Mouse (Mus musculus) heart, adult 9 months (tissue): ENCODE results near the gene Olfr378.

Experiments used
- DNase-seq, 2 experiments: peaks; one replicate each; pipeline ENCODE4 v3.0.0; 2022; ENCODE audit warnings: low spot score in 2 of 2

The Olfr378 gene

DNA sequence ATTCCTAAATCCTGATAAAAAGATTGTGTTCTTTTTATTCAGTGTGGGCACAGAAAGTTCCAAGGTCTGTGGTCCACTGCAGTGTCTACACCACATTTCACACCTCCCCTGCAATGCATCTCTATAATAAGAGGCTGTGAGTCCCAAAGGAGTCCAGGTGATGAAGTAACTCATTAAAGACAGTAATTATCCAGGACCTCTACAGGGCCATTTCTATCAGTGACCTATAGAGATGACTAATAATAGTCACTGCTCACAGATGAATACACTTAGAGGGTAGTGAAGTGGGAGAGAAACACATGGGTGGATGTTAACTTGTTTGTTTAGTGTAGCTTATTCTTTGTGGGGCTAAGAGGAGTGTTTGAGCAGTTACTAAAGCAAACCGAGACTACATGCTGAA, at the start of gene Olfr378:
Olfr378 (minus strand) TSS at position 101 of the 400 bp plus-strand sequence.
- no peak for DNase-seq

DNA sequence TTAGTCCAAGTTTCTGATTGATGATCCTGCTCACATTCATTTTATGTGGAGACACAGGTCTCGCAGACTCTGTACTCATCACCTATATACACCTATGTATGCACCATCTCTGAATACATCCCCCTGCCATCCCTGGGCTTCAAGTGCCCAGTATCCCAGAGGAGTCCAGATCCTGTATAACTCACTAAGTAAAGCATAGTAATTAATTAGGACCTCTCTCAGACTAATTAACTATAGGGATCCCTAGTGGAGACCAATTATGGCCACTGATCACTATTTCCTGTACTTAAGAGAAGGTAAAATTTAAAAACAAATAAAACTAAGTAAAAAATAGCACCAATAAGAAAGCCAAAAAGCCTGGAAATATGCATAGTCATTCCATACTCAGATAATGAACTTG, 29.1 kb upstream of the Olfr378 start, which contains the start of gene Olfr380:
Olfr380 (minus strand) TSS at position 101 of the 400 bp plus-strand sequence.
- DNase-seq: no peak

DNA sequence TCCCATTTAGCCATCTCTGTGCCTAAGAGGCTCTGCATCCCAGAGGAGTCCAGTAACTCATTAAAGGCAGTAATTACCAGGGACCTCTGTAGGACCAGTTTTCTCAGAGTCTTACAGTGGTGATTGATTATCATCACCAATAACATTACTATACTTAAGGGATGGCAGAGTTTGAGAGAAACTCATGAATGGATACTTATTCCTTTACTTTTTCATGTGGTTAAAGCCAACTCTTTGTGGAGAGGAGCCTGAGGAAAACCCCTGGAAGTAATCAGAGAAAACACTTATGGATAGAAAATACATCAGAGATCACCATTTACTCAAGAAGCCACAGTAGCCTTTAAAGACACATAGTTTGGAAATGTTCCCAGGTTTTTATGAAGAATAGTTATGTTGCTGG, 28.8 kb downstream of the Olfr378 start, which contains the start of gene Olfr1:
Olfr1 (minus strand) TSS at position 101 of the 400 bp plus-strand sequence.
- DNase-seq: no peak

- DNase-seq: no peak
These were observed 32.9 kb downstream of the Olfr378 start for GRCm38 (mm10) chr11:73395374-73395773.
